Mouse (Mus musculus): ENCODE measurements around the gene 1700029F12Rik.

- TF ChIP-seq CTCF (conservative IDR thresholded peaks at IDR 0.05; ENCODE audit: low read length), result no peak
- TF ChIP-seq POU5F1 (IDR thresholded peaks at IDR 0.05; ENCODE audit: borderline replicate concordance, low read length), result no peak
Measured at GRCm38 (mm10) chr13:96985599-96986275, 48.4 kb downstream of the 1700029F12Rik start.

Measured in E14TG2a.4 (cell line).